Mouse (Mus musculus) bone marrow macrophage, adult 2 months (primary cell): Measurements from ENCODE around the gene Ogfod2.

Source experiments
- CTCF ChIP-seq: IDR thresholded peaks from 2 replicates; pipeline ENCODE4 v1.5.1; 2012; ENCODE audit warnings: low read depth, mild to moderate bottlenecking, low read length, moderate library complexity
- POLR2A ChIP-seq: IDR thresholded peaks from 2 replicates; pipeline ENCODE4 v1.6.1; 2012; ENCODE audit warnings: mild to moderate bottlenecking, low read depth, low read length, borderline replicate concordance

DNA sequence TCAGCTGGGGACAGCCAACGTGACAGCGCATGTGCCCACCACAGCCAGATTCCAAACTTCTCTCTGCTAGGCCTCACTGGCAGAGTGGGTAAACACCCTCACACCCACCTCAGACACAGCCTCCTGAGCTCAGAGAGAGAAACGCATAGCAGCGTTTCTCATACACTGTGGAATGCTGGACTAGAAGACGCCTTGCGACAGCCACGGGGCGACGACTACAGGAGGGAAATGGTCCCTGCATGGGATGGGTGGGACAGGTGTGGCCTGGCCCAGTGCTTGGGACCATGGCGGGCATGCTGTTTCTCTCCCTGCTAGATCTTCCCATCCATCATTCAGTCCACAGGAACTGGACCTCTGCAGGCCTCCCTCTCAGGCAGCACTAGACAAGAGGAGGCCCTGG, 29.6 kb upstream of the Ogfod2 start:
- TF ChIP-seq CTCF, result no peak
- no peak for TF ChIP-seq POLR2A
